Mouse (Mus musculus): ENCODE measurements around the gene Ttc23. TPM values are rescaled to one million over a fixed set of nuclear protein-coding genes. Genes with fewer than 3 reads are reported as not detected.

Ttc23 gene
- polyA plus RNA-seq, 1 experiment from 2014 or later: 18.6 TPM

GRCm38 (mm10) chr7:67689793-67690192 lies 42.6 kb downstream of the Ttc23 start:
- TF ChIP-seq CTCF (IDR thresholded peaks at IDR 0.05): no peak
- in situ Hi-C loops (cut with MboI; ENCODE audit: low pct_unique_long_range_greater_than_20kb): no loop called here
- POLR2A ChIA-PET: no interaction called here
- DNase-seq (ENCODE audit: low read depth, low spot score) (no peak), ATAC-seq (no peak)
- CTCF ChIA-PET: interaction anchor here (0.9 kb wide), 1 partner anchor 14 kb away, joined by 3 read pairs; no protein-coding TSS in a partner anchor
- no peaks in the 10 kb centered on the region for H3K27me3 ChIP-seq

- TF ChIP-seq CTCF (IDR thresholded peaks at IDR 0.05): no peak
- DNase-seq (ENCODE audit: low read depth, low spot score): no peak
- ChIA-PET CTCF (interaction anchor here (0.9 to 1.5 kb wide), 2 partner anchors 11 to 15 kb away, joined by 3 to 6 read pairs; no protein-coding TSS in a partner anchor), POLR2A (interaction anchor here (0.6 kb wide), 1 partner anchor 39 kb away, joined by 3 read pairs; no protein-coding TSS in a partner anchor)
- no peaks in the 10 kb centered on the region for H3K27me3 ChIP-seq
- in situ Hi-C loops (cut with MboI; ENCODE audit: low pct_unique_long_range_greater_than_20kb): no loop called here
- no peak for ATAC-seq
Measured at GRCm38 (mm10) chr7:67691036-67691435, 43.8 kb downstream of the Ttc23 start.

- TF ChIP-seq CTCF (IDR thresholded peaks at IDR 0.05): no peak
- ChIA-PET CTCF (no interaction called here), POLR2A (interaction anchor here (1.1 kb wide), 1 partner anchor 11 kb away, joined by 3 read pairs; no protein-coding TSS in a partner anchor)
- H3K27me3 ChIP-seq: no peaks in the 10 kb centered on the region
- DNase-seq (ENCODE audit: low read depth, low spot score) (no peak), ATAC-seq (no peak)
- in situ Hi-C loops (cut with MboI; ENCODE audit: low pct_unique_long_range_greater_than_20kb): no loop called here
Measured at GRCm38 (mm10) chr7:67692141-67692540, 44.9 kb downstream of the Ttc23 start.

GRCm38 (mm10) chr7:67692791-67693538 lies 45.8 kb downstream of the Ttc23 start:
- ChIA-PET CTCF (no interaction called here), POLR2A (no interaction called here)
- no peaks in the 10 kb centered on the region for H3K27me3 ChIP-seq
- DNase-seq (ENCODE audit: low read depth, low spot score): no peak
- ATAC-seq: no peak
- in situ Hi-C loops (cut with MboI; ENCODE audit: low pct_unique_long_range_greater_than_20kb): no loop called here
- no peak for TF ChIP-seq CTCF (IDR thresholded peaks at IDR 0.05)

DNA sequence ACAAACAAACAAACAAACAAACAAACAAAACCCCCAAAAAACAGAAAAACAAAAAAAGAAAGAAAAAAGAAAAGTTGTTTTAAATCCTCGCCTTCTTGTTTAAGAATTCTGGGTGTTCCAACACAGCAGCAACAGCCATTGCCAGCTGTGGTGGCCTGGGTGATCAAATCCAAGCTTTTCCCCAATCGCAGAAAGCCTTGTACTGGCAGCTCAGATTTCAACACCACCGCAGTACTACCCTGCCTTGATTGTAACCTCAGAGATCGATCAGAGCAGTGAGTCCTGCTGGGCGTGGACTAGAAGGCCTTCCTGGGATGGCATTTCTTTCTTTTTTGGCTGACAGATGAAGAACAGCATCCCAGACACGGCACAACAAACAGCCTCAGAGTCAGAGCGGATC lies 48.7 kb downstream of the Ttc23 start:
- in situ Hi-C loops (cut with MboI; ENCODE audit: low pct_unique_long_range_greater_than_20kb): no loop called here
- TF ChIP-seq CTCF (IDR thresholded peaks at IDR 0.05): no peak
- ATAC-seq (no peak), DNase-seq (ENCODE audit: low read depth, low spot score) (no peak)
- H3K27me3 ChIP-seq: no peaks in the 10 kb centered on the region
- POLR2A ChIA-PET: no interaction called here
- CTCF ChIA-PET: interaction anchor here (1.4 kb wide), 1 partner anchor 24 kb away, joined by 3 read pairs; no protein-coding TSS in a partner anchor

DNA sequence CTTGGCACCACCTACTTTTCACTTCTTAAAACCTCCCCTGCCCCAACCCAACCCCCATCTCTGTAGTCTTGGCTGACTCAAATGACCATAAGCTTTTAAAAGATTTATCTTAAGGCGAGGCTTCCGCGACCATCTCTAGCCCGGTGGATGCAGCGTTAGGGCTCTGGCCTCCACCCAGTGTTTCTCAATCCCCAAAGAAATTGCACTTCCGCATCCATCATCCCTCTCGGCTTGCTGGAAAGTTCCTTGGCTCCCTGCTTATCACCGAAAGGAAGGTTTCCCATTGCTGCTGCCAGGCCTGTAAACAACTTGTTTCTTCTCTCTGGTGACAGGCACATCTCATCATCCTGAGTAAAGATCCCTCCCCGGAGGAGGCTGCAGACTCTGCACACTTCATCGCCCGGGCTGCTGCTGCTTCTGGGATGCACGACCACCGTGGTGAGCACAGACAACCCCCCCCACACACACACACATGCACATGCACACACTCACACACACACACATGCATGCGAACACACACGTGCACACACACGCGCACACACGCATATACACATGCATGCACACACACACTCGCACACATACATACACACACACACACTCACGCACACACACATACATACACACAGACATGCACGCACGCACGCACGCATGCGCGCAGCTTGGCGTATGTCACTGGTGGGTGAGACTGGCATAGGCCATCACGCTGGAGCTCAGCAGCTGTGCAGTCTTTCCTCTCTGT lies 50.9 kb downstream of the Ttc23 start:
- ChIA-PET CTCF (interaction anchor here (0.9 to 1.7 kb wide), 3 partner anchors 8 to 61 kb away, joined by 3 to 5 read pairs (median 4); partner anchors contain the start of gene Synm), POLR2A (no interaction called here)
- ATAC-seq (no peak), DNase-seq (ENCODE audit: low read depth, low spot score) (no peak)
- in situ Hi-C loops (cut with MboI; ENCODE audit: low pct_unique_long_range_greater_than_20kb): no loop called here
- no peaks in the 10 kb centered on the region for H3K27me3 ChIP-seq
- TF ChIP-seq CTCF (IDR thresholded peaks at IDR 0.05): no peak

DNA sequence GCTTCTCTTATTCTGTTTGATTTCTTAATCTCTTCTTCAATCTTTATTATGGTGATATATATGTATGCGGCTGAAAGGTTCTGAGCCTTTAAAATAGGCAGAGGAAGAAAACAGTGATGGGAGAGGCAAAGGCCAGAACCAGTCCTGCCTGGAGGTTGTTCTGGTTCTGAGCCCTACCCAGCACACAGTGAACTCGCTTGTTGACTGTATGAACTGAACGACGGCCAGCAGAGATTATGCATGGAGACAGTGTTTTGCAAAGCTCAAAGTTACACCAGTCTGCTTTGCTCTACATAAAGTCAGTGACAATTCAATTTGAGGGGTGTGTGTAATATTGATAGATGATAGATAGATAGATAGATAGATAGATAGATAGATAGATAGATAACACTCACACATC lies 52.1 kb downstream of the Ttc23 start:
- in situ Hi-C loops (cut with MboI; ENCODE audit: low pct_unique_long_range_greater_than_20kb): no loop called here
- H3K27me3 ChIP-seq: no peaks in the 10 kb centered on the region
- no peak for DNase-seq (ENCODE audit: low read depth, low spot score)
- TF ChIP-seq CTCF (IDR thresholded peaks at IDR 0.05): no peak
- ChIA-PET CTCF (interaction anchor here (0.9 to 1.5 kb wide), 3 partner anchors 9 to 42 kb away, joined by 3 read pairs; no protein-coding TSS in a partner anchor), POLR2A (interaction anchor here (1.1 kb wide), 1 partner anchor 13 kb away, joined by 3 read pairs; no protein-coding TSS in a partner anchor)
- no peak for ATAC-seq

GRCm38 (mm10) chr7:67700846-67701245 lies 53.6 kb downstream of the Ttc23 start:
- no peak for DNase-seq (ENCODE audit: low read depth, low spot score)
- no peak for ATAC-seq
- in situ Hi-C loops (cut with MboI; ENCODE audit: low pct_unique_long_range_greater_than_20kb): no loop called here
- TF ChIP-seq CTCF (IDR thresholded peaks at IDR 0.05): no peak
- POLR2A ChIA-PET: no interaction called here
- no peaks in the 10 kb centered on the region for H3K27me3 ChIP-seq
- CTCF ChIA-PET: interaction anchor here (1.2 to 1.5 kb wide), 3 partner anchors 10 to 58 kb away, joined by 3 to 4 read pairs (median 3); partner anchors contain the start of gene Synm

DNA sequence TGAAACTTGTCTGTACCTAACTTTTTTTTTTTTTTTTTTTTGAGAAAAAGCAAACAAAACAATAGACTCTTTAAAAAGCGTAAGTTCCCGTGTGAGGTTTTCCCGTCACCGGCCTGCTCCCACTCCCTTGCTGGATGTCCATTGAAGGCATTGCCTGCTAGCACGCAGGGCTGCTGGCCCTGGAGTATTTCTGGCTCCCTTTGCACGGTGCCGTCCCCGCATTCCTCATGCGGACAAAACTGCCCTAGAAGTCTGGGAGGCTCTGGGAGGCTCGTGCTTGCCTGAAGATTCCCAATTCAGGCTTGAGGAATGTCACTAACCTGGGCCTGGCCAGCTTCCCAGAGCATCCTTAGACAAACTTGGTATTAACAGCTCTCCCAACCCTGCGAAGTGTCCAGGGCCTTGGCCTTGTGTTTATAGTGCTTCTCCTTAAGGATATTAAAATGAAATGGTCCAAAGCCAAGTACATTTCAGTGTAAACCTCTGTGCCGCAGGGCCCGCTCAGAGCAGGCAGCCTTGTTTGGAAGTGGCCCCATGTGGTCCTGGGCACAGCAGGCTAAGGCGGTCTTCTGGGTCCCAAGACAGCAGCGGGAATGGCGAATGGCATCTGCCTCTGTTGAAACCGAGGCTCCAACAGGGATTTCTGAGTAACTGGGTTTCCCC lies 54.2 kb downstream of the Ttc23 start:
- CTCF ChIA-PET: interaction anchor here (0.8 to 1.3 kb wide), 3 partner anchors 11 to 58 kb away, joined by 3 to 4 read pairs (median 3); partner anchors contain the start of gene Synm
- POLR2A ChIA-PET: no interaction called here

GRCm38 (mm10) chr7:67708160-67708559 lies 61.0 kb downstream of the Ttc23 start:
- TF ChIP-seq CTCF (IDR thresholded peaks at IDR 0.05): no peak
- DNase-seq (ENCODE audit: low read depth, low spot score): no peak
- in situ Hi-C loops (cut with MboI; ENCODE audit: low pct_unique_long_range_greater_than_20kb): no loop called here
- ATAC-seq: no peak
- ChIA-PET POLR2A (no interaction called here), CTCF (no interaction called here)
- no peaks in the 10 kb centered on the region for H3K27me3 ChIP-seq

More for the DNA sequence above, 54.2 kb downstream of the Ttc23 start:
- TF ChIP-seq CTCF (IDR thresholded peaks at IDR 0.05): no peak
- DNase-seq (ENCODE audit: low read depth, low spot score) (no peak), ATAC-seq (no peak)
- in situ Hi-C loops (cut with MboI; ENCODE audit: low pct_unique_long_range_greater_than_20kb): no loop called here
- no peaks in the 10 kb centered on the region for H3K27me3 ChIP-seq

Measured in Patski (cell line).